Mouse (Mus musculus) embryonic fibroblast, embryonic 13.5 days (primary cell): ENCODE measurements at regions not wholly inside any gene's neighbourhood (a gene's known extent, or its start where the extent isn't known, plus 50 kb on each side); places are given as distances from the start of the nearest gene placed in this dataset.

Experiments used
- CTCF ChIP-seq: IDR thresholded peaks from 2 replicates; pipeline ENCODE4 v1.5.1; 2011; ENCODE audit warnings: mild to moderate bottlenecking, control low read depth, low read length, moderate library complexity, borderline replicate concordance; ENCODE audit not compliant: insufficient read depth
- POLR2A ChIP-seq: IDR thresholded peaks from 2 replicates; pipeline ENCODE4 v1.6.1; 2011; ENCODE audit warnings: low read depth, mild to moderate bottlenecking, control low read depth, low read length, moderate library complexity

GRCm38 (mm10) chr7:70971323-70972022, 379.8 kb downstream of the Gm10295 start:
- TF ChIP-seq CTCF (no peak), POLR2A (no peak)
